Mouse (Mus musculus): Measurements from ENCODE around the gene Nom1. TPM values are rescaled to one million over a fixed set of nuclear protein-coding genes. Genes with fewer than 3 reads are reported as not detected.

The Nom1 gene
- total RNA-seq, 2 experiments from 2014 or later, result 11.9 to 12.7 TPM

Other genes starting within 250 kb of the Nom1 start
- gene Rnf32, start 238.7 kb upstream of the Nom1 start, total RNA-seq (2021), result under 1 TPM; 0.31 to 0.61 TPM
- gene Lmbr1, start 56.3 kb upstream of the Nom1 start, total RNA-seq (2021), result 10 to 100 TPM; 12.3 to 13.9 TPM
- gene Mnx1, start 43.8 kb downstream of the Nom1 start, total RNA-seq (2021), result not detected
- 10 to 100 TPM; 40.3 to 41.5 TPM for gene Ube3c, start 134.6 kb downstream of the Nom1 start, total RNA-seq (2021)